Mouse (Mus musculus) midbrain, embryonic 14.5 days (tissue): ENCODE measurements at regions not wholly inside any gene's neighbourhood (a gene's known extent, or its start where the extent isn't known, plus 50 kb on each side); places are given as distances from the start of the nearest gene placed in this dataset.

ENCODE experiments used
- ATAC-seq: fragments of 200-750 bp; cut with Nextera tagmentation; 2 replicates; pipeline ENCODE4 v1.8.0; 2017; ENCODE audit warnings: moderate number of reproducible peaks, moderate library complexity; ENCODE audit not compliant: low FRiP score, low TSS enrichment
- DNase-seq: peaks from one replicate; pipeline ENCODE4 v3.0.0-alpha.2; 2015
- H3K27ac ChIP-seq: fragments of 300-500 bp; sonication (generic); replicated peaks from 2 replicates; pipeline ENCODE4 v1.5.1; 2014; ENCODE audit warnings: mild to moderate bottlenecking, low read depth, low read length, moderate library complexity
- H3K27me3 ChIP-seq: fragments of 300-500 bp; sonication (generic); 2 replicates; pipeline ENCODE4 v1.6.1; 2014; ENCODE audit warnings: low read length, control low read depth, mixed read lengths; ENCODE audit not compliant: control insufficient read depth, insufficient read depth
- H3K36me3 ChIP-seq: fragments of 300-500 bp; sonication (generic); 2 replicates; pipeline ENCODE4 v1.6.1; 2014; ENCODE audit warnings: low read length, control low read depth; ENCODE audit not compliant: control insufficient read depth, insufficient read depth
- H3K4me1 ChIP-seq: fragments of 300-500 bp; sonication (generic); 2 replicates; pipeline ENCODE4 v1.6.1; 2014; ENCODE audit warnings: mild to moderate bottlenecking, antibody characterized with exemption, low read length, control low read depth; ENCODE audit not compliant: control insufficient read depth, insufficient read depth
- H3K4me2 ChIP-seq: fragments of 300-500 bp; sonication (generic); 2 replicates; pipeline ENCODE4 v1.6.1; 2014; ENCODE audit warnings: mild to moderate bottlenecking, low read length, moderate library complexity
- H3K4me3 ChIP-seq: fragments of 300-500 bp; sonication (generic); replicated peaks from 2 replicates; pipeline ENCODE4 v1.5.1; 2014; ENCODE audit warnings: low read depth, low read length
- H3K9ac ChIP-seq: fragments of 300-500 bp; sonication (generic); replicated peaks from 2 replicates; pipeline ENCODE4 v1.6.1; 2014; ENCODE audit warnings: mild to moderate bottlenecking, low read length, moderate library complexity
- H3K9me3 ChIP-seq: fragments of 300-500 bp; sonication (generic); 2 replicates; pipeline ENCODE4 v1.6.1; 2016; ENCODE audit warnings: low read length, control low read depth, mixed read lengths; ENCODE audit not compliant: control insufficient read depth
- WGBS: fragments of 180-500 bp; shearing (Covaris S2); extraction: QIAGEN DNeasy Blood & Tissue Kit; methylation state at CpG from one replicate; pipeline ENCODE4 v1.1.7; 2014; 5-methylcytosine and 5-hydroxymethylcytosine counted together

DNA sequence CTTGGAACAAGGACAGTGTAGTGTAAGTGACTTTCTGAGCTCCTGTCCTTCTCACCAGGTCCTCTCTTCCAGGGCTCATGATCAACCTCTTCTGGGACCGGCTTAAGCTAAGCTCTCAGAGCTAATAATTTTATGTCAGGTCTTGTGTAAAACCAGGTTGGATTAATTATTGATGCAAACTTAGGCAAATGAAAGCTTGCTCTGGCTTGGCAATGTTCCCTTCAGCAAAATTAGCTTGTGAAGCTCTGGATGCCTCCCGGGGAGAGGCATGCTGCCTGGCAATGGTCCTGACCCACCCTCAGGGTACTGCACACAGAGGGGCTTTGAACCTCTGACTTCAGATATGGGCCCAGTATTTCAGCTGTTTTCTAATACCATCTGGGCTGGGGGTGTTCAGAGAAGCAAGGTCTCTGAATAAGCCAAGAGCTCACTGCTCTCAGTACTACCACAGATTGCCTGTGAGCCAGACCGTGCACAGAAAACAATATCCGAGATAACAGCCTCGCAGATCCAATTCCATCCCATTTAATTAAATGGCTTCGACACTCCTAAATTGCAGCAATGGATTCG is 624.7 kb downstream of the Cdk5rap2 start:
- WGBS, result 78% methylated on average over 7 of the region's 7 CpGs
- no peaks in the 10 kb centered on the region for H3K4me1 ChIP-seq
- no peaks in the 10 kb centered on the region for H3K9me3 ChIP-seq
- H3K9ac ChIP-seq, result no peak overlapping the region
- no peak overlapping the region for H3K27ac ChIP-seq
- H3K36me3 ChIP-seq, result no peaks in the 10 kb centered on the region
- no peak for ATAC-seq
- H3K4me2 ChIP-seq, result no peak overlapping the region
- H3K4me3 ChIP-seq, result no peak overlapping the region
- peak; percentile 6 for DNase-seq
- H3K27me3 ChIP-seq, result no peaks in the 10 kb centered on the region

DNA sequence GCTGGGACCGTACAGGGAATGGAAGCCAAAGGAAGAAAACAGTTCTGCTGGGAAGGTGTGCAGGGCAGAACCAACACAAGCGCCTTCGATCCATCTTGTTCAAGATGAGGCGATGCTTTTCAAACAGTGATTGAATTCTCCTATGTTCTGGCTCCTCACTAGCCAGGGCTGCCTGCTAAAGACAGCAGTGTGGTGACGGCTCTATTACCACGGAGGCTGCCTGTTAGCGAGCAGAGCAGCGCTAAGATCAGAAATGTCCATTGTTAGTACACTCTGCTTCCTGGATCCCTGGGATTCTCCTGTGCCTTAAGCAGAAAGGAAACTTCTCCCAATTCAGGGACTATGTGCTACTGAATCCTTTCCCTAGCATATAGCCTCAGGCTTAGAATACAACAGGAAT is 629.0 kb downstream of the Cdk5rap2 start:
- H3K9ac ChIP-seq, result no peak overlapping the region

DNA sequence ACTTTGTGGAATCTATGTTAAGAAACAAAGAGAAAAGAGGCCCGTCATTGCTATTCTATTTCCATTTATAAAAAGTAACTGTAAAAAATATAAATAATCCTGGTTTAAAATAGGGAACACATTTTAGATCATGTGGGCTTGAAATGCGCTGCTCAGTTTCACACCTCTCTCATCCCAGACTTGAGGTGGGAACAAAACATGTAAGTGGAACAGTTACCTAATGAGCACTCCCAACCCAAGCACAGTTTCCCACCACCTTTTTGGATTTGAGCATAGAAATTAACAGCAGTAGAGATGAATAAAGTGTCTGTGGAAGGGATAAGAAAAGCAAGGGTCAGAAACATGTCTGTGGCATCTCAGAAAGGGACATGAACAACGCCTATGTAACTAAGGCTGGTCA is 648.4 kb downstream of the Cdk5rap2 start:
- 91% methylated on average over 3 of the region's 3 CpGs for WGBS
- no peak for DNase-seq
- no peak for ATAC-seq
- H3K9me3 ChIP-seq, result no peaks in the 10 kb centered on the region
- H3K36me3 ChIP-seq, result no peaks in the 10 kb centered on the region
- no peak overlapping the region for H3K4me3 ChIP-seq
- no peak overlapping the region for H3K27ac ChIP-seq
- no peak overlapping the region for H3K9ac ChIP-seq
- H3K4me1 ChIP-seq, result no peaks in the 10 kb centered on the region
- no peak overlapping the region for H3K4me2 ChIP-seq
- H3K27me3 ChIP-seq, result no peaks in the 10 kb centered on the region

More for the DNA sequence above, 629.0 kb downstream of the Cdk5rap2 start:
- ATAC-seq (peak; percentile 66; the same call in 1 of the 2 replicates), DNase-seq (peak; percentile 39)
- Histone ChIP-seq H3K9me3 (no peaks in the 10 kb centered on the region), H3K4me3 (no peak overlapping the region), H3K4me1 (no peaks in the 10 kb centered on the region), H3K27me3 (no peaks in the 10 kb centered on the region), H3K4me2 (no peak overlapping the region), H3K36me3 (no peaks in the 10 kb centered on the region), H3K27ac (no peak overlapping the region)
- 40% methylated on average over 8 of the region's 8 CpGs for WGBS

DNA sequence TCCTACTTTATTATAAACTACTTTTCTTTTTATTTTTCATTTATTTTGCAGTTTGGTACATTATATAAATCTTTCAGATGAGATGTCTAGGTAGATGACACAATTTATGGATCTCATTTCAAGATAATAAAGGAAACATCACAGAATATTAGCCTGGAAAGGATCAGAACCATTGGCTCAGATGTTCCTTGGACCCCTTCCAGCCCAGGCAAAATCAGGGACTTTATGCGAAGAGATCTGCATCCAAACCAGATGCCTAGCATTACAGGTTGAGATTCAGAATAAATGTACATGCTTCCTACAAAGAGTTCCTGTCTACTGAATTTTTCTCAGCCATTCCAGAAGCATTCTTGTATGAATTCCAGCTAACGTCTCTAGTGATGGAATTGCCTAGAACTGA is 650.6 kb downstream of the Cdk5rap2 start:
- Histone ChIP-seq H3K4me3 (no peak overlapping the region), H3K27me3 (no peaks in the 10 kb centered on the region), H3K9ac (no peak overlapping the region), H3K4me1 (no peaks in the 10 kb centered on the region), H3K36me3 (no peaks in the 10 kb centered on the region), H3K27ac (no peak overlapping the region), H3K4me2 (no peak overlapping the region), H3K9me3 (no peaks in the 10 kb centered on the region)
- WGBS, result 87% methylated on average over 2 of the region's 2 CpGs
- ATAC-seq, result no peak
- no peak for DNase-seq

DNA sequence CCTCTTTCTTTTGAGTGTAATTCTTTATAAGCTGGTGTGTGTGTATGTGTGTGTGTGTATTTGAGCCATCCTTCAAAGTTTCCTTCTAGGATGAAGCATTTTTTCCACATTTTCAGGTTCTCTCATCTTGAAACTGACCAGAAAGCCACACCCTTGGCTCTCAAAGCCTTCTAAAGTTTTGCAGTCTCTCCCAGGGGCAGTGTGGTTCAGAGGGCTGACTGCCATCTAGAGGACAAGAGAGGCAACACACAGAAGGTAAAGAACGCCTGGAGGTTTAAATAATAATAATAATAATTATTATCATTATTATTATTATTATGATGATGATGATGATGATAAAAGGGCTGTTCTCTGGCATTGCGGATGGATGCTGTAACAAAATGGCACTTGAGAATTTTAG is 655.7 kb downstream of the Cdk5rap2 start:
- no peaks in the 10 kb centered on the region for H3K9me3 ChIP-seq
- 71% methylated on average over 2 of the region's 2 CpGs for WGBS
- DNase-seq (peak; percentile 19), ATAC-seq (no peak; the same call in 1 of the 2 replicates)
- H3K4me1 ChIP-seq, result no peaks in the 10 kb centered on the region
- no peaks in the 10 kb centered on the region for H3K27me3 ChIP-seq
- no peak overlapping the region for H3K4me2 ChIP-seq
- no peak overlapping the region for H3K27ac ChIP-seq
- no peak overlapping the region for H3K4me3 ChIP-seq
- no peaks in the 10 kb centered on the region for H3K36me3 ChIP-seq
- no peak overlapping the region for H3K9ac ChIP-seq

DNA sequence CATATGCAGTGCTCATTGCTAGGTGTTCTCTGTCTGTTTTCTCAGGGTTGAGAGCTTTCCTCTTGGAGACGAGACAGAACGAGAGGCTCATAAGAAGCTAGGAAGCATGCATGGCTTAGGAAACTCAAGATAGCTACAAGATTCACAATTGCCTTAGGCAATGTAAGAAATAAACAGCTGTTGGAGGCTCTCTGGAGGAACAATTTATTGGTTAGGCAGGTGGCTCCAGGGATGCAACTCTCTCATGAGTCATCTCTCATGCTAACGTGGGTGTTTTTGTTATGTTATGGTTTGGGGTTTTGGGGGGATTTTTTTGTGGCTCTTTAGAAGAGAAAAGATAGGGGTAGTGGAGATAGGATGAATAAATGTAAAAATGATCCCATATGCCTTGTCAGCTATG is 657.2 kb downstream of the Cdk5rap2 start:
- ATAC-seq (no peak), DNase-seq (no peak)
- H3K4me3 ChIP-seq, result no peak overlapping the region
- no peaks in the 10 kb centered on the region for H3K36me3 ChIP-seq
- 83% methylated on average over 3 of the region's 3 CpGs for WGBS
- no peaks in the 10 kb centered on the region for H3K4me1 ChIP-seq
- no peaks in the 10 kb centered on the region for H3K9me3 ChIP-seq
- no peaks in the 10 kb centered on the region for H3K27me3 ChIP-seq
- H3K9ac ChIP-seq, result no peak overlapping the region
- H3K27ac ChIP-seq, result no peak overlapping the region
- H3K4me2 ChIP-seq, result no peak overlapping the region

DNA sequence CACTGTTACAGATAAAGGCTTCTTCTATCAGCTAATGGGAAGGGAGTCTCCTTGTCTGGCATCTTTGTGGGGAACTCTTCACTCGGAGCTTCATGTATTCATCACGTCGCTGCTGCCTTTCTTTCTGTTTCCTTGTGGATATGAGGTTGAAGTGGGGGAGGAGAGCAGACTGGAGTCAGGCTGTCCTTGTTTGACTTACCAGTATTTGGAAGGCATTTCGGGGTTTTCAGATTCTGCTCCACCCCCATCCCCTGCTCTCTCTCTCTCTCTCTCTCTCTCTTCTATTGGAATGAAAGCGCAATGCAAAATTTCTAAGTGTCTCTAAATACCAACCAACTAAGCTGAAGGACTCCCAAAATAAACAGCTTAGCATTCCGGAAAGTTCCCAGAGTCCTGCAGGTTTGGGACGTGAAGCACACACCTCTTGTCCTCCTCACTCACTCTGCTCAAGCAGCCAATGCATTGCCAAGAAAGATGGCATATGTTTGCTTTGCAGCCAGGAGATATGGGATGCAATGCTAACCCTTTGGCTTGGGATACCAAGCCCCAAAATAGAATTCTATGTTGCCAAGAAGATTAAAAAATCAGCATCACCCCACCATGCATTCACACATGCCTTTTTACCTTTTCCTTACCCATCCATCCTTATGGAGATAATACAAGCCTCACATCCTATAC is 670.3 kb downstream of the Cdk5rap2 start:
- Histone ChIP-seq H3K4me2 (no peak overlapping the region), H3K9ac (no peak overlapping the region), H3K9me3 (no peaks in the 10 kb centered on the region), H3K27ac (no peak overlapping the region), H3K27me3 (no peaks in the 10 kb centered on the region), H3K4me1 (no peaks in the 10 kb centered on the region), H3K36me3 (no peaks in the 10 kb centered on the region), H3K4me3 (no peak overlapping the region)
- ATAC-seq (no peak), DNase-seq (no peak)
- WGBS, result 88% methylated on average over 7 of the region's 7 CpGs
